Mouse (Mus musculus) MEL (cell line): ENCODE measurements at regions not wholly inside any gene's neighbourhood (a gene's known extent, or its start where the extent isn't known, plus 50 kb on each side); places are given as distances from the start of the nearest gene placed in this dataset.
"Not testable (repeated sequence)": the region's sequence is repeated elsewhere in the genome, so short reads cannot be mapped to it uniquely, and the experiment has no call there.

Experiments used
- DNase-seq: peaks from one replicate; pipeline ENCODE4 v3.0.0; 2011; ENCODE audit warnings: low read depth, low spot score
- H3K27ac ChIP-seq: 2 replicates; pipeline ENCODE4 v1.5.1; 2012; ENCODE audit warnings: low read depth, mild to moderate bottlenecking, control low read depth, low read length, moderate library complexity; ENCODE audit not compliant: control insufficient read depth
- H3K27me3 ChIP-seq, 2 experiments: fragments of 150-350 bp in 1 of 2; sonication (generic) in 1 of 2; 2 replicates each; pipeline ENCODE4 v1.6.1; 2012; ENCODE audit warnings: low read length in 2 of 2, mild to moderate bottlenecking in 2 of 2, improper control_type of control experiment in 1 of 2, moderate library complexity in 1 of 2; ENCODE audit not compliant: insufficient read depth in 2 of 2, control insufficient read depth in 1 of 2
- H3K36me3 ChIP-seq, 2 experiments: 2 replicates each; pipeline ENCODE4 v1.6.1; 2012 to 2014; ENCODE audit warnings: low read length in 2 of 2, improper control_type of control experiment in 1 of 2, inconsistent platforms in 1 of 2, mild to moderate bottlenecking in 1 of 2; ENCODE audit not compliant: insufficient read depth in 2 of 2, control insufficient read depth in 1 of 2
- H3K4me1 ChIP-seq, 2 experiments: fragments of 150-350 bp in 1 of 2; sonication (generic) in 1 of 2; 2 replicates each; pipeline ENCODE4 v1.6.1; 2012; ENCODE audit warnings: low read length in 2 of 2, improper control_type of control experiment in 1 of 2, mild to moderate bottlenecking in 1 of 2; ENCODE audit not compliant: insufficient read depth in 2 of 2, control insufficient read depth in 1 of 2
- H3K4me3 ChIP-seq, 2 experiments: fragments of 150-350 bp in 1 of 2; sonication (generic) in 1 of 2; 2 replicates each; pipeline ENCODE4 v1.5.1; 2012; ENCODE audit warnings: low read depth in 2 of 2, low read length in 2 of 2, mild to moderate bottlenecking in 2 of 2, moderate library complexity in 2 of 2, control low read depth in 1 of 2, improper control_type of control experiment in 1 of 2; ENCODE audit not compliant: control insufficient read depth in 1 of 2, insufficient read depth in 1 of 2
- H3K79me2 ChIP-seq: 2 replicates; pipeline ENCODE4 v1.6.1; 2012; ENCODE audit warnings: mild to moderate bottlenecking, low read length, moderate library complexity; ENCODE audit not compliant: control insufficient read depth, poor library complexity, insufficient read depth
- H3K9ac ChIP-seq: 2 replicates; pipeline ENCODE4 v1.6.1; 2012; ENCODE audit warnings: low read depth, mild to moderate bottlenecking, control low read depth, low read length, moderate library complexity; ENCODE audit not compliant: control insufficient read depth, poor library complexity, severe bottlenecking
- H3K9me3 ChIP-seq: fragments of 150-350 bp; sonication (generic); replicated peaks from 2 replicates; pipeline ENCODE4 v1.6.1; 2012; ENCODE audit warnings: mild to moderate bottlenecking, low read length, improper control_type of control experiment, moderate library complexity; ENCODE audit not compliant: insufficient read depth

DNA sequence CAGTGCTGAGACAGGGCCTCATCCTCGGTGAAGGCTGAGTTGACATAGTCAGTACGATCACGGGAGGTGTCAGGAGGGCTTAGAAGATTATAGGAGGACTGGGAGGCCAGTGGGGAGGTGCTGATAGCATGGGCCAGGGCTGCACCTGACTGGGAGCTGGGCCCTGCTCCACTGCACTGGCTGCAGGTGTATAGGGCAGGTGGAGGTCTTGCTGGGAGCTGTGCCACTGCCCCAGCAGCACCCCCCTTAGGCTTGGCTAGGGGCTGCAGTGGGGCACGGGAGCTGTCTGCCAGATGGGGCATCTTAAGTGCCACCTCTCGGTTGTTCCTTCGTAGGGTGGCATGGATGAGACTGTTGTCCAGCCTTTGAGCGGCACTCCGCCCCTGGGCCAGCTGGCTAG is 85.2 kb downstream of the Dynlt1b start:
- not testable (repeated sequence) for H3K9me3 ChIP-seq

DNA sequence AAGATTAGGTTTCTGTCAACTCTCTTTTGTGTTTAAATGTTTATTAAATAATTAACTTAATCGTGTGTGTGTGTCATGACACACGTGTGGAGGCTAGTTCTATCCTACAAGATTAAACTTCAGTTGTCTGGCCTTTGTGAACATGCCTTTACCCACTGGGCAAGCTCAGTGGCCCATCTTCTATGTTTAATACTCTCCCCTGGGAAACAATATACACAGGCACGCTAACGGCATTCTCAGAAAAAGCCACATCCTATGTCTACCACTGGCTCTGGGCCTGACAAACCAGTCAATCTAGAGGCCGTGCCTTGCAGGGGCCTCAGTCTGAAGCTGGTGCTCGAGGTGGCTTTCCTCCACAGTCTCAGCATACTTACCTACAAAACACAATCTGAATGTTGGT is 82.4 kb upstream of the Dynlt1c start:
- not testable (repeated sequence) for DNase-seq, H3K36me3 ChIP-seq, H3K27me3 ChIP-seq, H3K9me3 ChIP-seq, H3K79me2 ChIP-seq, H3K9ac ChIP-seq, H3K4me1 ChIP-seq, H3K27ac ChIP-seq, H3K4me3 ChIP-seq

More for the DNA sequence above, 85.2 kb downstream of the Dynlt1b start:
- not testable (repeated sequence) for H3K9ac ChIP-seq, H3K27ac ChIP-seq, H3K79me2 ChIP-seq, H3K4me3 ChIP-seq, H3K36me3 ChIP-seq, DNase-seq, H3K27me3 ChIP-seq, H3K4me1 ChIP-seq

GRCm38 (mm10) chr17:6520001-6520400 is 81.5 kb upstream of the Dynlt1c start:
- H3K4me1 ChIP-seq, H3K4me3 ChIP-seq, H3K27me3 ChIP-seq, H3K9me3 ChIP-seq, H3K36me3 ChIP-seq, H3K79me2 ChIP-seq, H3K9ac ChIP-seq, H3K27ac ChIP-seq, DNase-seq: not testable (repeated sequence)

DNA sequence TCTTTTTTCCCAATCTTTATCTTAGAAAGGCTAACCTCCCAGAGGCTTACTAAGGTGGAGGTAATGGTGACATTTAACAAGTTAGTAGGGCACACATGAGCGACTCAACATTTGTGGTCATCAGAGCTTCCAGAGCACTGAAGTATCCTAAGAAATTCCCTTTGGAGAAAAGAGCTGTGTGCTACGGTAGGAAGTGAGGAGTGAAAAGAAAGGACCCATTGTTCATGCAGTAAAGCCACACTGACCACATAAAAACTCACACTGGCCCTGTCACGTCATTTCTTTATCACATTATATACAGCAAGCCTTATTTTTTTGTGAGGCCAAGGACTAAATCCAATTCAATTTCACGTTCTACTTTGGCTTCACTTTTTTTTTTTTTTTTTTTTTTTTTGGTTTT is 80.7 kb upstream of the Dynlt1c start:
- H3K36me3 ChIP-seq, H3K9ac ChIP-seq, H3K27ac ChIP-seq, H3K4me3 ChIP-seq, DNase-seq, H3K4me1 ChIP-seq, H3K79me2 ChIP-seq, H3K27me3 ChIP-seq, H3K9me3 ChIP-seq: not testable (repeated sequence)

DNA sequence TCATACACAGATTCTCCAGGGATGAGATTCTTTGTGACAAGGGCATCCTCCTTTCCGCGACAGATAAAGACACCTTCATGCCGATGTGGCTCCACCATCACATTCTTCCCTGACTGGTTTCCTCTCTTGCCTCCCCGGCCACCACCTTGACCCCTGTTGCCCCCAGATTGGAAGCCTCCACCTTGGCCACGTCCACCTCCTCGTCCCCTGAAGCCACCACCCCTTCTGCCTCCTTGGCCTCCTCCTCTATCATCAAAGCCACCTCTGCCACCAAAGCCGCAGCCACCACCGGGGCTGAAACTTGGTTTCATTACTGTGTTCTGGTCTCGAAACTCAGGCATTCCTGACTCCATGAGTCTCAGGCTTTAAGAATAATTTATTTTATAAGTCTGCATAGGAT is 79.3 kb upstream of the Dynlt1c start:
- DNase-seq, H3K27ac ChIP-seq: not testable (repeated sequence)

GRCm38 (mm10) chr17:6538723-6539122 is 62.7 kb upstream of the Dynlt1c start:
- H3K27ac ChIP-seq, H3K27me3 ChIP-seq, H3K9ac ChIP-seq, H3K36me3 ChIP-seq, H3K79me2 ChIP-seq, H3K4me1 ChIP-seq, DNase-seq, H3K9me3 ChIP-seq, H3K4me3 ChIP-seq: not testable (repeated sequence)

More for the DNA sequence above, 79.3 kb upstream of the Dynlt1c start:
- H3K79me2 ChIP-seq, H3K36me3 ChIP-seq, H3K9me3 ChIP-seq, H3K4me3 ChIP-seq, H3K27me3 ChIP-seq, H3K4me1 ChIP-seq, H3K9ac ChIP-seq: not testable (repeated sequence)

GRCm38 (mm10) chr17:6547064-6547760 is 54.3 kb upstream of the Dynlt1c start:
- H3K27ac ChIP-seq, H3K36me3 ChIP-seq, H3K4me1 ChIP-seq, H3K4me3 ChIP-seq, H3K79me2 ChIP-seq, H3K27me3 ChIP-seq, H3K9me3 ChIP-seq, H3K9ac ChIP-seq, DNase-seq: not testable (repeated sequence)
